Mouse (Mus musculus): ENCODE data around the gene Timm8a2.

Gene Timm8a2

DNA sequence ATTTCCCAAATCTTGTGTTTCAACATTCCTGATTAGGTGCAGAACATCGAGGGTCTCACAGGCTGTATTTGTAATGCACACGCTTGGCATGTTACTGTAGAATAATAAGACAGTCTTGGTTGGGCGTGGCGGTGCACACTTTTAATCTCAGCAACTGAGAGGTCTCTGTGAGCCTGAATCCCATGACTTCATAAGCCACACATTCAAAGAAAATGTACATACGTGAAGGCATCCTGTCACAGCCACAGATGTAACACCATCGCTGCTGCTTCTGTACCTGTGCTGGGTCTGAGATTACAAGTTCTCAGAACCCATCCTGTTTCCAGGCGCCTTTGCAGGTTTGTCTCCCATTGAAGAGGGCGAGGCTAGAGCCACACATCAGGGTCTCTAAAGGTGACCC, 22.7 kb upstream of the Timm8a2 start:
- in situ Hi-C loops (cut with MseI, MboI) = no loop called here

DNA sequence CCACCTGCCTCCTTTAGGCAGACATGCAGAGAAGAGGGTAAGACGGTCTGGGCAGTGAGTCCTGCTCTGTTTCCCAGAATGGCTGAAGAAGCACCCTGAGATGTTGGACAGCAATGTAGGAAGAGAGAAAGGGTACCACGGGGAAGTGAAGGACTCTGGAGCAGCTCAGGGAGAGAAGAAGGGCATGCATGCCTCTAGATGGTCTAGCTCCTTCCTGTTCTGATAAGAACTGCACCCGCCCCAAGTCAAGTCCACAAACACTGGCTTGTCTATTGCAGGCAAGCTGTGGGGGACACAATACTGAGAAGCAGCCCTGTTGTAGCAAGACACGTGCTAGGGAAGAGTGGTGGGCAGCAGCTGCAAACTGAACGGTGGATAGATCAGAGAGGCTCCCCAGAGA, 22.3 kb upstream of the Timm8a2 start:
- in situ Hi-C loops (cut with MseI, MboI) = no loop called here

DNA sequence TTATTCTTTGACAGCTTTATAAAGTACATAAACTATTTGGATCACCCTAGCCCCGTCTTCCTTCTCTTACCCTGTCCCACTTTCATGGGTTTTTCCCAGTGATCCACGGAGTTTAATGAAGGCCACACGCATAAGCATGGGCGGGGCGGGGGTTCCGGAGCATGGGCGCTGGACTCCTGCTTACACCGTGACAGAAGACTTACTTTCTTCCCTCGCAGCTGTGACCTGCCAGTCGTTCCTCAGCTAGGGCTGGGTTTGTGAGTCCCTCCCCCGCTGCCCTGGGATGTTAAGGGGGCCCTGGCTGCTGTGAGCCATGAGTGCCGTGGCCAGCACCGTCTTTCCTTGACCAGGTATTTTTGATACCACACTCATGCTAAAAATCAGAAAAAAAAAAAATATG, 21.7 kb upstream of the Timm8a2 start:
- in situ Hi-C loops (cut with MseI, MboI) = no loop called here

DNA sequence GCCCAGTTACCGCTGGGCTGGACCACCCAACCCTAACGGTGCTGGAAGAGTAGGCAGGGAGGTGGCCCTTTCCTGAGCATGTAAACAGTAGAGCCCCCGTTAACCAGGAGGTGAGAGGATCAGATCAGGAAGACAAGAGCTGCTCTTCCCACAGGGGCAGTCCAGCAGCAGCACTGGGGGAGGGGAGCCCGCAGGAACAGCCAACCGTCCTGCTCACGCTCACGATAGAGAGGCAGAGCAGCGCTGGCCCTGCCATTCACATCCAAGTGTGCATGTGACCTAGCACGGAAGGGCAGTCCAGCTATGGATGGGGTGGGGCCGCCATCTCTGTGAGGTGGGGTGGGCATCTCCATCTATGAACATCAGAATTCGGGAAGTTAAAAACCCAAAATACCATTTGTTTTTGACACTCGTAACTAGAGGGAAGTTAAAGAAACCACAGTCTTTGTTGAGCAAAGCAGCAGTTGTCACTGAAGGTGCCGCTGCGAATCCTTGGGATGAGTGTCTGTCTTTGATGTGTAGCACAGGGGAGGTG, 21.0 kb upstream of the Timm8a2 start:
- in situ Hi-C loops (cut with MseI, MboI) = no loop called here

DNA sequence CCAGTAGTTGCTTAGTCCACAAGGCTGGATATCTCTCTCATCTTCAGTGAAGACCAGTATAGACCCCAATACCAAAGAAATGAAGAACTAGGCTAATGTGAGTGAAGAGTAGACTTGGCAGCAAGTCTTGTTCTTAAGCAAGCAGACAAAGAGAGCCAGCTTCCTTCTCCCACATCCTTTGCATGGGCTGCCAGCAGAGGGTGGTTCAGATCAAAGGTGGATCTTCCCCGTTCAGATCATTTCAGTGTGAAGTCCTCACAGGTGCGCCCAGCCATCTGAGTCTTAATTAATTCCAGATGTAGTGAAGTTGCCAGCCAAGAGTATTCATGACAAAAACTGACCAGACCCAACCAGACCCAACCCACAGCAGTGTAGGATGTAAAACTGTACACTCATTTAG, 16.5 kb upstream of the Timm8a2 start:
- in situ Hi-C loops (cut with MseI, MboI) = no loop called here

DNA sequence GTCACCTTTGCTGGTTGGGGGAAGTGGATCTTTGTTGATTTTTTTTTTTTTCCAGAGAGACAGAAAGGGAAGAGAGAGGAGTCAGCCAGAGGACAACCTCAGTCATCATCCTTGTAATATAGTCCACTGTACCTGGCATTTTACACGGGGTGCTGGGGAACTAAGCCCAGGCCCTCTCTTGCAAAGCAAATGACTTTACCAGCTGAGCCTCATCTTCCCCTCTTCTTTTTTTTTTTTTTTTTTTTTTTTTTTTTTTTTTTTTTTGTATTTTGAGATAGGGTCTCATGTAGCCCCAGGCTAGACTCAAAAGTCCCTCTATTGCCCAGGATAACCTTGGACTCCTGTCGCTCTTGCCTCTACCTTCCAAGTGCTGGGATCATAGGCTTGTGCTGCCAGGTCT, 15.1 kb upstream of the Timm8a2 start:
- in situ Hi-C loops (cut with MseI, MboI) = no loop called here

DNA sequence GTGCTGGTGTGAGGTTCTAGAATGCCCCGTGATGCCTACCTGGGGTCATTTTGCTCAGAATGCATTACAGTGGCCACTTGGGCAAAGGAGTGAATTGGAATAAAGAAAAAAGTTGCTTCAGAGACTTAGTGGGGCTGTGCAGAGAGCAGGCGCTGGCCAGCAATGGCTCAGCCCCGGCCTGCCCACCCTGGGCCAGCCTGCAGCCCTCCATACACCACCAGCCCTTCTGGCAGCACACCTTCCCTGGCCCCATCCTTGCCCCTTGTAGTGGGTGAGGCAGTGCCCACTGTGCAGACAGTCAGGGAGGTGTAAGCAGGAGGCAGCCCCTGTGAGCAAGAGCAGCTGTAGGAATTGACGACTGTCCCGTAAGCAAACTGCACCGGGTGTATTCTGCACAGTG, 13.9 kb upstream of the Timm8a2 start:
- in situ Hi-C loops (cut with MseI, MboI) = no loop called here

DNA sequence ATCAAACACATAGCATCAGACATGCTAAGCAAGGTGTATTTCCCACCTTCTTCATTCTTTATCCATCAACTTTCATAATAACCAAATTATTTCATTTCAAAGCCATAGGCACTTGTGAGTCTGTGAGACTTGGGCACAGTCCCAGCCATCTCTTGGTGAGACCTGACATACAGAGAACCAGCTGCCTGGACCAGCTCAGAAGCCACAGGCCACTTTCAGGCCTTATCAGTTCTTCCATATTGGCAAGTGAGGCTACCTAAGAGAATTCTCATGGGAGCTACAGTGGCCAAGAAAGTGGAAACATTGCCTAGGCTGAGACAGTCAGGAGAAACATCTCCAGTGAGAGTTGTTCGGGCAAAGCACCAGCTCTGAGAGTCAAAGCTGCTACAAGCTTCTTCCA, 11.4 kb upstream of the Timm8a2 start:
- in situ Hi-C loops (cut with MseI, MboI) = no loop called here

DNA sequence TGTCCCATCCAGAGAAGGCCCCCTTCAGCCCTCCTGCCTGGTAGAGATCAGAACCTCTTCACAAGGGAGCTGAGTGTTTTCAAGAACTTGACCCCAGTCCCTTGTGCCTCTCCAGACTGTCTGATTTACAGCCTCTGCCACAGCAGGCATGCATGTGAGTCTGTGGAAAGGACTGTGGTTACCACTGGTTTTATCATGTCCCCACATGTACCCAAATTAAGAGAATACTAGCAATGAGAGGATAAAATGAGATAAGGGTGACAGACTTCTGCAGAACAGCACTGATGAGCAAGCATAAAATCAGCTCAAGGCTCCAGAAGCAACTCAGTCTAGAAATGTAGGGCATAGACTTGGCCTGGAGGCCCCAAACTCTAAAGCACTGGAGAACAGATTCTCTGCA, 10.5 kb upstream of the Timm8a2 start:
- in situ Hi-C loops (cut with MseI, MboI) = no loop called here

DNA sequence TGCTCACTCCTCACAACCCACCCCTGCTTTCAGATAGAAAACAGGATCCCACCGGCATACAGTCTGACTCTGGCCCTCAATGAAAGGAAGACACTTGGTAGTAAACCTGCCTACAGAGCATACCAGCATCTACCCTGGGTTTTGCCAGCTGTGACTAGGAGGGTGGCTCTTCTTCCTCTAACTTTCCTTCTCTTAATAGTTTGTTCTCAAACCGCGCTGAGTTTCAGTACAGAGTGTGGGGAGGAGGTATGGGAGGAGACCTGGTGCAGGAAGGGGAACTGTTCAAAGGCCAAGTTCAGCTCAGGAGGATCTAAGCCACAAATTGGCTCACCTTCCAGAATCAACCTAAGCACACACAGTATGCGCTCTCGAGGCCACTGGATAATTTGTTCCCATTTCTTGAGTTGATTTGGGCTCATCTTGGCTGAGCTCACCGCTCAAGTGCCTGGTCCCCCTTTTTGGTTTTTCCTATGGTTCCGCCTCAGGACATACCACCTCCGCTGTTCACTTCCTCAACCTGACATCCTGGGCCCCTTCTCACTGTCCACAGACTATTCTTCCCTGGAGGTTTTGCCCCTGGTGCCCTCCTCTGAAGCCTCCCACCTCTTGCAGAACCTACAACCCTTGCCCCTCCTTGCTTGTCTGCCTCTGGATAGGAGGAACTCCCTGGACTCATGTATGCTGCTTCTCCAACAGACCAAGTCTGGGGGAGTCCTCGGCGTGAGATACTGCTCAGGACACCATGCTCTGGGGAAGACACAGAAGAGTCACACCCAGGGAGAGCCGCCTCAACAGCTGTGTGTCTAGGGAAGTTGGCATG, 5.3 kb upstream of the Timm8a2 start:
- in situ Hi-C loops (cut with MseI, MboI) = no loop called here

DNA sequence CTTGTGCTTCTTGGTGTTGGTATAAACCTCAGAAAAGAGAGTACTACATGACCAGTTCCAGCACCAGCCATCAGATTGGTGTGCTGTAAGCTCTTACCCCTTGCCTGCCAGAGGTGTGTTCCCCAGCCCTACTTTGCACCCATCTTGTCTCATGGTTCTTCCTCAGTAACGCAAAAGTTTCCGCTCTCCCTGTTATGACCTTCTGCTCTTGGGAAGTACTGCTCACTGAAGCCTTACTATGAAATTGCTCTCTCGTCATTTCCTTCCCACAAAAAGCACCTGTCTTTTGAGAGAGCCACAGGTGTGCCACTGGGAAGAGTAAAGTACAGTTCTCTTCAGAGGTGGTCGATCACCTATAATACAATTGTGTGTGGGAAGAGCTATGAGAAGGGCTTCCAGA, 4.6 kb upstream of the Timm8a2 start:
- in situ Hi-C loops (cut with MseI, MboI) = no loop called here

DNA sequence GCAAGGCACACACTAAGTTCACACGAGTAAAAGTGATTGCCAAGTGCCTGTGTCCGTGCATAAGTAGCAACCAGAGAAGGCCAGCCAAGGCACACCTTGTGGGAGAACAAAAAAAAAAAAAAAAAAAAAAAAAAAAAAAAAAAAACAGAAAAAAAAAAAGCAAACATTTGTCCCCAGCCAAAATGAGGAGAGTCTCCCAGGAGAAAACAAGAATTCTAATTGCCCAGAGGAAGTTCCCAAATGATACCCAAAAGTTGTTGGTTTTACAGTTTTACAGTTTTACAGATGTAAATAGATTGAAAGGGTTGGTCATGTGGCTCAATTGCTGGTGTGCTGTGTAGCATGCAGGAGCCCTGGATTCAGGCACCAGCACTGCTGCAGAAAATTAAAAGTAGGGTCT, 2.4 kb upstream of the Timm8a2 start:
- in situ Hi-C loops (cut with MseI, MboI) = no loop called here

DNA sequence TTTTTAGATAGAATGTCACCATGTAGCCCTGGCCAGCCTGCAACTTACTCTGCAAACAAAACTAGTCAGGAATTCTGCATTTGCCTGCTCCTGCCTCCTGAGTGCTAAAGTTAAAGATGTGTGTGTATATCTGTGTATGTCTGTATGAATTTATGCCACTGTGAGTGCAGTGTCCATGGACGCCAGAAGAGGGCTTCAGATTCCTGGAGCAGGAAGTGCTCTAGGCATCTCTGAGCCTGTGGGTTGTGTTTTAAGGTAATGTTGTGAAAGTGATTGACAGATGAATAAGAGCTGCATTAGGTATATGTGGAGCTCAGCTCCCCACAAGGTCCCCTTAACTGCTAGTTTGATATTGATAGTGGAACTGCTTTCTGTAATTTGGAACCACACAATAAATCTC, 707 bp downstream of the Timm8a2 start:
- in situ Hi-C loops (cut with MseI, MboI) = no loop called here

DNA sequence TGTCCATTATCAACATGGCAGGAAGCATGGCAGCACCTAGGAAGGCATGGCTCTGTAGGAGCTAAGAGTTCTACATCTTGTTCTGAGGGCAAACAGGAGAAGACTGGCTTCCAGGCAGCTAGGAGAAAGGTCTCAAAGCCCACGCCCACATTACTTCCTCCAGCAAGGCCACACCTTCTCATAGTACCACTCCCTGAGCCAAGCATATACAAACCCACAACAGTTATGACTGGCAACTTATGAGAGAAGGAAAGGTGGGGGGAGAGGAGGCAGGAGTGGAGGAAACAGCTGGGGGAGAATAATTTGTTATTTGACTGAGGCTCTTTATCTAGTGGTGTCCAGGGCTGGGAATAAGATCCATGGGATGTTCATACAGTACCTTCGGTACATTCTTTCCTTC, 1.4 kb downstream of the Timm8a2 start:
- in situ Hi-C loops (cut with MseI, MboI) = no loop called here

DNA sequence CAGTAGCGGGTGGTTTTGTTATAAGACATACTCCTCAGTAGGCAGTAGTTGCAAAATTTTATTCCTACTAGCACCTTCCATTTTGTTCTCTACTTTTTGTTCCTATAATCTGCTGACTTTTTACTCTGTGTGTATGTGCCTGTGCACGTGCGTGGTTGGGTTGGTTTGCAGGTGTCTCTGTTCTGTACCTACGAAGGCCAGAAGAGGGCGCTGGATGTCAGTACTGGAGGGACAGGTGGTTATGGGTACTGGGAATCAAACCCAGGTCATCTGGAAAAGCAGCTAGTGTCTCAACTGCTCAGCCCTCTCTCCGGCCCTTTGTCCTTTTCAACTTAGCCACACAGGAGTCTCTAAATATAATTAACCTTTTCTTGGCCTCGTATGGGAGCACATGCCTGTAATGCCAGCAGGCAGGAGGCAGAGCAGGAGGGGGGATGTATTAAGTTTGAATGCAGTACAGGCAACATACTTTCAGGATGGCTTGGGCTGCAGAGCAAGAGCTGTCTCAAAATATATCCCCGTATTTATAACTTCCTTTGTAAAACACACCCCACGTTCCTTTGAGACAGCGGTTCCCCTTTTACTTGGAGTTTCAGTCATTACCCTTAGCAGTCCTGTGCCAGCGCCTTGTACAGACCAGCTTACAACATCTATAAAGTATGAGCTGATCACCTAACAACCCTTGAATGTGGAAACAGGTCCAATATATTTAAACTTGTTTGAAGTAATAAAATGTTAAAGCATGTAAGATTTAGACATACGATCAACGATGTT, 4.6 kb downstream of the Timm8a2 start:
- in situ Hi-C loops (cut with MseI, MboI) = no loop called here

DNA sequence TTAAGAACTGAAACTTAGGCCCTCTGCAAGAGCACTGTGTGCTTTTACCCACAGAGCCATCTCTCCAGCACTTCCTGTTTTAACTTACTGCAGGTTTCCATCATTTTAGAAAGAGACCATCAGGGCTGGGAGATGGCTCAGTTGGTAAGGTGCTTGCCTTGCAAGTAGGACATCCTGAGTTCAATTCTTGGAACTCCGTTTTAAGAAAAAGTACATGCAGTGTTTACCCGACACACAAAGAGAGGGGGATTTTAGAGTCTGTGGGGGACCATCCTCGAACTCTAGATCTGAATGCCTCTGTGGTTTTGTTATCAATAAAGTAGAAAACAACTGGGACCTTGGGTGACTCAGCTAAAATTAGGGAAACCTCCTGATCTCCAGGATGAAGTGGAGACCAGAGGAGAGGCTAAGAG, 6.9 kb downstream of the Timm8a2 start:
- in situ Hi-C loops (cut with MseI, MboI) = no loop called here

DNA sequence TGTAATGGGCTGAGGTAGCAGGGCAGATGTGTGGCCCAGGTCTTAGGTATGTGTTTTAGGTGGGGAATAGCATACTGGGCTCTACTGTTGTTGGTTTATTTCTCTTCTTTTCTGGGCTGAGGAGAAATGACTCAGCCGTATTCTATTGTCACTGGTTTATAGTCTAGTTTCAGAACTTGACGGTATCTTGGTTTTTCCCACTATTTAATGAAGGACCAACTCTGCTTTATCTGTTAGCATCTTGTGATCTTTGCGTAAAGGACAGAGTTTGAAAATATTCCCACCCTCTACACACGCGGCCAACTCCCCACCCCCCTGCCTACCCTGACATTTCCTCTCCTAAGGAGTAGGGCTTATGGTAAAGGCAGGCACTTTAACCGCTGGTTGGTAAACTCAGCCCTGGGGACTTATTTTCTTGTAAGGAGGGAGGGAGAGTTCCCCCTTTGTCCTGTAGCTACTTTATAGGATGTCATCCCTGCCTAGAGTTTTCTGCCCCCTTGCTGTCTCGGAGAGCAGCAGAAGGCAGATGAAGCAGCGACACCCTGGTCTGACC, 7.7 kb downstream of the Timm8a2 start:
- in situ Hi-C loops (cut with MseI, MboI) = no loop called here

DNA sequence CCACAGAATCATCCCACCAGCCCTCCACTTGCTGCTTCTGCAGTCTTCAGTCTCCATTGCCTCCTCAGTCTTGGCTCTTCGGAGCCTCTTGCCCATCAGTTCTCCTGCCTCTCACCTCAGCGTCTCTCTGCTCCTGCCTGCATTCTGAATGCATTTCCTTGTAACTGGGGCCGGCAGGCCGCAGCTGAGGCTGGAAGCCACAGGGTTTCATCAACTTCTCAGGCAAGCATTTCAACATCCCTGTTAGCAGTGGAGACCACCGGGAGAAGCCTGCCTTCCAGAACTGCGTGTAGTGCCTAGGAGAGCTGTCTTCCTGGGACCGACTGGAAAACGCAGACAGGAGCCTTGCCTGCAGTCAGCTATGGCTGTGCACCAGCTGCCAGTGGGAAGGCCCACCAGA, 13.3 kb downstream of the Timm8a2 start:
- in situ Hi-C loops (cut with MseI, MboI) = no loop called here

DNA sequence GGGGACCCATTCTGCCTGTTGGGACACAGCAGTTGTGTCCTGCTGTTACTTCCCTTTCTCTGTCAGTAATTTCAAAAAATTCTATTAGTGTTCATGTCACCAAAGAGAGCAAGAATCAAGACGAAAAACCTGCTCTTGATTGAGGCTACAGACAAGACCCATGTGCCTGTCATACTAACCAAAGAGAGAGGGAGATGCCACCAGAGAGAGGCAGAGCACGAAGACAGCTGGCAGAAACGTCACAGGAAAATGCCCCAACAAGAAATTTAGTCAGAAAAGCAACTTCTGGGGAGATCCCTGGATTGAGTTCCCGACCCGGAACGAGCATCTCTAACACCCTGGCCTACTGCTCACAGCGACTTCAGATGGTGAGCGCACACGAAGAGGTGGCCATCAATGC, 14.3 kb downstream of the Timm8a2 start:
- in situ Hi-C loops (cut with MseI, MboI) = no loop called here

DNA sequence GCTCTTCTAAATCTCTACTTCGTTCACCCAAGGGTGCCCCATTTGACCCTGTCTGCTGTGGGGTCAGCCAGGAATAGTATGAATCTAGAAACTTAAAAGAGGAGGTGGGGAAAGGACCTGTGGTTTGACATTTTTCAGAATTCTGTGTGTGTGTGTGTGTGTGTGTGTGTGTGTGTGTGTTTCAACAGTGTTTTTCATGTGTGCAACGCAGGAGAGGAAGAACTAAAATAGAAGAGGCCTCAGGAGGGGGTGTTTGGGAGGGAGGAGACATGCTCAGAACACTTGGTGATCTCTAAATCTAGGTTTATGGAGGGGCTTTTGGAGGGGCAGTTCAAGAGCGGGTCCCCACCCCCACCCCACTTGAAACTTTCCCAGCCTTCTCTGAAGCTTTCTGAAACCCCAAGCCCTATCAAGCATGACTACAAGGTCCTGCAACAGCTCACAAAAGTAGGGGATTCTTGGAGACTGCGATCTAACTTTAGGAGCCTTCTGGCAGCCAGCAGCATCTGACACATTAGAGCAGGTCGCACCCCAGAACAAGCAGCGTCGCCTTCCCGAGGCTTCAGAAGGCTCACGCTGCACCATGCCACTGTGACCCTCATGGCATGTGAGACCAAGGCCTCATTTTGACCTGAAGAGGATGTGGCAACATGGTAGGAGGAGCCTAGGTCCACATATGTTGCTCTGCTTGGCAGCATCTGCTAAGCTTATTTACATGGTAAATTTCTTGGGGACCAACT, 18.6 kb downstream of the Timm8a2 start:
- in situ Hi-C loops (cut with MseI, MboI) = loop anchor here in 1 of 2 experiments (10.0 kb wide), 1 partner anchor 118 kb away; no protein-coding TSS in a partner anchor

DNA sequence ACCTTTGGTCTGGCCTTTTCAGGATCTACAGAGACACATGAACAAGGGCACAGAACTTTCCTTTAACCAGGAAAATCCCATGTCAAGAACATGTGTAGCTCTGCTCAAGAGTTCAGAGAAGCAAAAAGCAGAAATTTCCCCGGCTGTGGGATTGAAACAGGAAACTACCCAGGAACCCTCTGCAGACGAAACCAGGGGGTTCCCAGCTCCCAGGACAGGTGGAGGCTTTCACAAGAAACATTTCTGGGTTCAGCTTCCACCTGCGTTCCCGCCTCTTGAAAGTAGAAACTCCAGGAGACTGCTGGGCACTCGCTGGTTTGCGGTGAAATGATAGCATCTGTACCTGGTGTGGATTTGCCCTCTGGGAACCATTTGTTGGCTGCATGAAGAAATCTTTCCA, 22.4 kb downstream of the Timm8a2 start:
- in situ Hi-C loops (cut with MseI, MboI) = loop anchor here in 1 of 2 experiments (10.0 kb wide), 1 partner anchor 122 kb away; no protein-coding TSS in a partner anchor

DNA sequence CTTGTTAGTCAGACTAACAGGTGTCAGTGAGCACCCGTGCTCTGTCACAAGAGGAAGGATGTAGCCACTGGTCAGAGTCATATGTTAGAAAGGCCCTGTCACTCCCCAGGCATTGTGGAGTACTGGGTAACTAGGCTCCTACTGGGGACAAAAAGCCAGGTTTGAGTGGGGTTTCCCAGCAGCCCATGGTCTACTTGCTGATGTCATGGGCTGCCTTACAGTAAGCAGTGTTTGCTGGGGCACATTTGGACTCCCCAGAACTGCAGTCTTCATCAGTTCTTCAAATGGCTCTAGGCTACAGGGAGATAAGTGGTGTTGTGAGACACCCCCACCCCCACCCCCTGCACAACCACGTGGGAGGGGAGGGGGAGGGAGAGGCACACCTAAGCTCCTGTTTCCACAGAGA, 23.5 kb downstream of the Timm8a2 start:
- in situ Hi-C loops (cut with MseI, MboI) = loop anchor here in 1 of 2 experiments (10.0 kb wide), 1 partner anchor 123 kb away; no protein-coding TSS in a partner anchor
